Mouse (Mus musculus) liver, embryonic 12.5 days (tissue): ENCODE measurements around the gene Rufy4. TPM values are rescaled to one million over a fixed set of nuclear protein-coding genes. Genes with fewer than 3 reads are reported as not detected.

Experiments used
- ATAC-seq: fragments of 200-750 bp; cut with Nextera tagmentation; 2 replicates; pipeline ENCODE4 v1.8.0; 2017; ENCODE audit warnings: moderate number of reproducible peaks, mild to moderate bottlenecking, moderate library complexity
- H3K27ac ChIP-seq: fragments of 300-500 bp; sonication (generic); 2 replicates; pipeline ENCODE4 v1.5.1; 2016; ENCODE audit warnings: mild to moderate bottlenecking
- H3K27me3 ChIP-seq: fragments of 300-500 bp; sonication (generic); replicated peaks from 2 replicates; pipeline ENCODE4 v1.6.1; 2016; ENCODE audit warnings: mild to moderate bottlenecking, moderate library complexity
- H3K36me3 ChIP-seq: fragments of 300-500 bp; sonication (generic); 2 replicates; pipeline ENCODE4 v1.6.1; 2016; ENCODE audit warnings: mild to moderate bottlenecking, moderate library complexity
- H3K4me1 ChIP-seq: fragments of 300-500 bp; sonication (generic); 2 replicates; pipeline ENCODE4 v1.6.1; 2016
- H3K4me2 ChIP-seq: fragments of 300-500 bp; sonication (generic); 2 replicates; pipeline ENCODE4 v1.6.1; 2016; ENCODE audit warnings: mild to moderate bottlenecking, moderate library complexity
- H3K4me3 ChIP-seq: fragments of 300-500 bp; sonication (generic); 2 replicates; pipeline ENCODE4 v1.5.1; 2016; ENCODE audit warnings: mild to moderate bottlenecking, moderate library complexity
- H3K9ac ChIP-seq: fragments of 300-500 bp; sonication (generic); 2 replicates; pipeline ENCODE4 v1.6.1; 2016; ENCODE audit warnings: mild to moderate bottlenecking, moderate library complexity
- H3K9me3 ChIP-seq: fragments of 300-500 bp; sonication (generic); replicated peaks from 2 replicates; pipeline ENCODE4 v1.6.1; 2016; ENCODE audit warnings: mild to moderate bottlenecking, moderate library complexity
- WGBS: fragments of 180-500 bp; shearing (Covaris S2); methylation state at CpG from one replicate; pipeline ENCODE4 v1.1.7; 2016; ENCODE audit not compliant: insufficient replicate concordance; 5-methylcytosine and 5-hydroxymethylcytosine counted together
- polyA plus RNA-seq: library from polyadenylated mRNA; unstranded; fragments of >200 nt; fragmentation: Nextera tagmentation; extraction: Ambion mirVana; gene quantifications from 2 replicates; pipeline ENCODE4 v1.2.1, GENCODE M21; 2016

Rufy4 gene
- polyA plus RNA-seq, 1 experiment from 2014 or later, result 0.20 TPM

- no peaks in the 10 kb centered on the region for H3K36me3 ChIP-seq
- H3K27me3 ChIP-seq, result no peaks in the 10 kb centered on the region
- ATAC-seq, result no peak
- no peak overlapping the region for H3K9ac ChIP-seq
- peaks cover 7% of the 10 kb centered on the region for H3K4me1 ChIP-seq
- H3K9me3 ChIP-seq, result no peaks in the 10 kb centered on the region
- H3K4me3 ChIP-seq, result no peak overlapping the region
- no peak overlapping the region for H3K27ac ChIP-seq
- 32% methylated on average over 7 of the region's 7 CpGs for WGBS
- no peak overlapping the region for H3K4me2 ChIP-seq
Observed at GRCm38 (mm10) chr1:74195961-74196360, 70.6 kb downstream of the Rufy4 start.

GRCm38 (mm10) chr1:74196621-74197419 lies 71.5 kb downstream of the Rufy4 start:
- peaks cover 12% of the 10 kb centered on the region for H3K4me1 ChIP-seq
- no peaks in the 10 kb centered on the region for H3K36me3 ChIP-seq
- H3K4me3 ChIP-seq, result no peak overlapping the region
- no peaks in the 10 kb centered on the region for H3K9me3 ChIP-seq
- WGBS, result 70% methylated on average over 17 of the region's 17 CpGs
- H3K27ac ChIP-seq, result peak overlapping the region; percentile 50; the same call in 1 of the 2 replicates
- peak; percentile 63 for ATAC-seq
- no peak overlapping the region for H3K9ac ChIP-seq
- no peak overlapping the region for H3K4me2 ChIP-seq
- H3K27me3 ChIP-seq, result no peaks in the 10 kb centered on the region

Other genes starting within 250 kb of the Rufy4 start
- gene Tns1, start 1.1 kb upstream of the Rufy4 start, polyA plus RNA-seq, result 13.1 and 16.1 TPM in 2 replicates
- gene Cxcr2, start 28.4 kb downstream of the Rufy4 start, polyA plus RNA-seq, result 0.65 and 0.97 TPM in 2 replicates
- not detected in 2 replicates for gene Cxcr1, start 69.1 kb downstream of the Rufy4 start, polyA plus RNA-seq
- gene Arpc2, start 110.5 kb downstream of the Rufy4 start, polyA plus RNA-seq, result 268 and 269 TPM in 2 replicates
- gene Gpbar1, start 153.0 kb downstream of the Rufy4 start, polyA plus RNA-seq, result 1.2 and 1.5 TPM in 2 replicates
- 119 and 120 TPM in 2 replicates for gene Aamp, start 159.2 kb downstream of the Rufy4 start, polyA plus RNA-seq
- gene Pnkd, start 159.4 kb downstream of the Rufy4 start, polyA plus RNA-seq, result 45.7 and 48.7 TPM in 2 replicates
- gene Tmbim1, start 180.1 kb downstream of the Rufy4 start, polyA plus RNA-seq, result 17.5 and 18.6 TPM in 2 replicates
- 0.11 and 0.14 TPM in 2 replicates for gene Catip, start 236.6 kb downstream of the Rufy4 start, polyA plus RNA-seq
- 8.6 and 9.0 TPM in 2 replicates for gene Slc11a1, start 249.7 kb downstream of the Rufy4 start, polyA plus RNA-seq